In the genomic region with DNA sequence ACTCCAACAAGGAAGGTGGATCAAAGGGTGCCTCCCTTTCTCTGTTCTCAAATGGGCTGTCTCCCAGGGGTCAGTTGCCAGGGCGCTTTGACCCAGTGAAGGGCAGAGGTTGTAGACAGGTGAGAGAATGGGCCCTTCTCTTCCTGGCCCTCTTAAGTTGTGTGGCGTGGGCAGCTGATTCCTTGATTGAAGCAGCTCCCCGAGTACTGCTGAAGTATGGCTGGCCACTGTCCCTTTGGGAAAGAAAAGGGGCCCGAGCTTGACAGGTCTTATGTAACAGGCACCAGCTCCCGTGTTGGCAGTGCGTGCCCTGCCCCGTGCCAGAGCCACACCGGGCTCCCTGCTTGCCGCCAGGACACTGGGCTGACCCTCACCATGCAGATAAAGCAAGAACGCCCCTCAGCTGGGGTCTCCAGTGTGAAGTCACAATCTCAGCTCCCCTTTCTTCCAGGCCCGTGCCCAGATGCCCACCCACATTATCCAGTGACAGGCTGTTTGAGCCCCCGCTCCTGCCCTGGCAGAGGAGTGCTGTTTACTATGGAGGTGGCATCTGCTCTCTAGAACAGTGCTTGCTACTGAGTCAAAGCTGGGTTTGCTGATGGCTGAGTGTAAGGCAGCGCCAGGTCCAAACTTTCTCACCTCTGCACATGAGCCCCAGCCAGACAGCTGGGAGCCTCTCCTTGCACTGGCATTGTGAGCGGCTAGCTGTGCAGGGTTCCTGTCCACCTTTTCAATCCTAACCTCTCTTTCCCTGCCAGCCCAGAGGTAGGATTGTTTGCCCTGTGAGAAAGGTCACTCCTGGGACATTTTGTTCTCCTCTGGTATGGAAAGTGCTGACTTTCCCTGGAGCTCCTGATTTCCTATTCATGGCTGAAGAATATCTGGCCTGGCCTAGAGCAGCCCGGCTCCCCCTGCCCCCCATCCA, we compare ENCODE assay signal across 9 mouse cellular contexts. TPM values are rescaled to one million over a fixed set of nuclear protein-coding genes. Genes with fewer than 3 reads are reported as not detected.
A peak's percentile ranks its signal among the peaks of the same experiment; 100 is the strongest.
DNase-seq lines count a peak whose midpoint lies in the region; ATAC-seq and TF ChIP-seq lines count a peak whose summit lies in the region.
"Had no signal": no experiment of that assay in that cellular context is flagged by ENCODE, and none has a peak within 500 bp of the region (broad histone marks: within the 10 kb centered on the region; RNA-seq: fewer than 3 reads in every experiment).

No protein-coding gene starts in this region.

- no peak for ATAC-seq in neural tube, embryonic 12.5 days (ENCODE audit: low FRiP score, low read depth)
- no peak for ATAC-seq in forebrain, embryonic 14.5 days
- ATAC-seq in midbrain, embryonic 12.5 days (ENCODE audit: low FRiP score, low read depth): no peak

- no peaks in the 10 kb centered on the region for H3K9me3 ChIP-seq in neural tube, embryonic 12.5 days
- H3K9me3 ChIP-seq in forebrain, embryonic 14.5 days (replicated peaks; ENCODE audit: control insufficient read depth, low read length): no peaks in the 10 kb centered on the region
- no peaks in the 10 kb centered on the region for H3K9me3 ChIP-seq in midbrain, embryonic 12.5 days
- H3K9me3 ChIP-seq: G1E had no signal

- no peak for DNase-seq in neural tube, embryonic 10.5 days (ENCODE audit: extremely low spot score, low spot score)
- DNase-seq in forebrain, embryonic 14.5 days (ENCODE audit: low spot score): no peak
- peak; percentile 66 for DNase-seq in heart, postnatal 25 days (ENCODE audit: low spot score)
- peak; percentile 68 to 78 for DNase-seq in layer of hippocampus, adult 2 months (ENCODE audit: low spot score in 2 of 2)
- DNase-seq in thymus, adult 2 months: no peak
- DNase-seq in thymus, postnatal 0 days (ENCODE audit: low spot score): no peak

- H3K4me2 ChIP-seq in neural tube, embryonic 12.5 days (replicated peaks): peak overlapping the region; percentile 99
- peak overlapping the region; percentile 97; the same call in 1 of the 2 replicates for H3K4me2 ChIP-seq in forebrain, embryonic 14.5 days (ENCODE audit: low read length)
- H3K4me2 ChIP-seq in midbrain, embryonic 12.5 days (replicated peaks): peak overlapping the region; percentile 98

- no peak for TF ChIP-seq CTCF in layer of hippocampus, adult 2 months (conservative IDR thresholded peaks at IDR 0.05)
- no peak for TF ChIP-seq CTCF in thymus, adult 2 months (IDR thresholded peaks at IDR 0.05; ENCODE audit: borderline replicate concordance, control insufficient read depth, extremely low read depth, insufficient read depth, low read length, poor library complexity)

- TF ChIP-seq POLR2A in thymus, adult 2 months (IDR thresholded peaks at IDR 0.05; ENCODE audit: control insufficient read depth, extremely low read depth, insufficient read depth, low read length, poor library complexity): no peak

- no peak overlapping the region for H3K27ac ChIP-seq in neural tube, embryonic 12.5 days
- no peak overlapping the region for H3K27ac ChIP-seq in forebrain, embryonic 14.5 days (ENCODE audit: low read depth, low read length)
- peak overlapping the region; percentile 98 for H3K27ac ChIP-seq in layer of hippocampus, adult 2 months
- H3K27ac ChIP-seq in midbrain, embryonic 12.5 days (replicated peaks): no peak overlapping the region
- H3K27ac ChIP-seq in thymus, adult 2 months (ENCODE audit: control insufficient read depth, insufficient read depth, low read length): no peak overlapping the region

- H3K9ac ChIP-seq in neural tube, embryonic 12.5 days: 0 out of 2 replicates have a peak overlapping the region, but pooled peaks have one; percentile 67
- H3K9ac ChIP-seq in forebrain, embryonic 14.5 days (ENCODE audit: low read length): no peak overlapping the region
- no peak overlapping the region for H3K9ac ChIP-seq in midbrain, embryonic 12.5 days (replicated peaks)

- H3K4me3 ChIP-seq in neural tube, embryonic 12.5 days: no peak overlapping the region
- H3K4me3 ChIP-seq in forebrain, embryonic 14.5 days (ENCODE audit: low read depth, low read length): 0 out of 2 replicates have a peak overlapping the region, but pooled peaks have one; percentile 53
- H3K4me3 ChIP-seq in layer of hippocampus, adult 2 months: peak overlapping the region; percentile 92
- H3K4me3 ChIP-seq in midbrain, embryonic 12.5 days: peak overlapping the region; percentile 60; the same call in 1 of the 2 replicates
- no peak overlapping the region for H3K4me3 ChIP-seq in thymus, adult 2 months (ENCODE audit: control insufficient read depth, insufficient read depth, low read length)

- intact Hi-C loops in heart, postnatal 25 days (cut with DNase I): no loop called here

- H3K4me1 ChIP-seq in neural tube, embryonic 12.5 days: peaks cover 27% of the 10 kb centered on the region
- peaks cover 21% of the 10 kb centered on the region for H3K4me1 ChIP-seq in forebrain, embryonic 14.5 days (ENCODE audit: control insufficient read depth, insufficient read depth, low read length)
- H3K4me1 ChIP-seq in midbrain, embryonic 12.5 days: peaks cover 43% of the 10 kb centered on the region
- H3K4me1 ChIP-seq in thymus, adult 2 months (replicated peaks; ENCODE audit: control insufficient read depth, insufficient read depth, low read length): peaks cover 41% of the 10 kb centered on the region

- WGBS in neural tube, embryonic 12.5 days: 68% methylated on average over 15 of the region's 15 CpGs
- WGBS in forebrain, embryonic 14.5 days: 69% methylated on average over 15 of the region's 15 CpGs
- 71% methylated on average over 15 of the region's 15 CpGs for WGBS in midbrain, embryonic 12.5 days
- WGBS in thymus, adult 2 months: 96% methylated on average over 15 of the region's 15 CpGs

- H3K27me3 ChIP-seq in neural tube, embryonic 12.5 days (replicated peaks): peaks cover 49% of the 10 kb centered on the region
- peaks cover 11% of the 10 kb centered on the region; the same call in 1 of the 2 replicates for H3K27me3 ChIP-seq in forebrain, embryonic 14.5 days (replicated peaks; ENCODE audit: control insufficient read depth, insufficient read depth, low read length)
- peaks cover 73% of the 10 kb centered on the region for H3K27me3 ChIP-seq in midbrain, embryonic 12.5 days
- peaks cover 10% of the 10 kb centered on the region; the same call in 1 of the 2 replicates for H3K27me3 ChIP-seq in thymus, adult 2 months (ENCODE audit: control insufficient read depth, insufficient read depth, low read length)

- 0 out of 2 replicates have a peak, but pooled peaks cover under 1% of the 10 kb centered on the region for H3K36me3 ChIP-seq in neural tube, embryonic 12.5 days
- H3K36me3 ChIP-seq in forebrain, embryonic 14.5 days (ENCODE audit: control insufficient read depth, insufficient read depth, low read length): no peaks in the 10 kb centered on the region
- H3K36me3 ChIP-seq in midbrain, embryonic 12.5 days: no peaks in the 10 kb centered on the region
- H3K36me3 ChIP-seq in thymus, adult 2 months (ENCODE audit: control insufficient read depth, insufficient read depth, low read length): no peaks in the 10 kb centered on the region

RNA-seq across cellular contexts. Expression of a gene that starts 15.5 kb away (rescaled TPM):
- 0.18 TPM in 1 of 2 replicates, not detected in the other for polyA plus RNA-seq in neural tube, embryonic 12.5 days (2016; fragmentation: Nextera tagmentation; extraction: Ambion mirVana)
- 0.31 TPM in 1 of 2 replicates, not detected in the other for polyA plus RNA-seq in forebrain, embryonic 14.5 days (2014; fragmentation: Nextera tagmentation; extraction: Ambion mirVana)
- total RNA-seq in heart, postnatal 25 days (2021): not detected
- total RNA-seq in layer of hippocampus, adult 2 months (2021): 1 to 10 TPM in 1 of 2 experiments, not detected in 1; 1.3 TPM
- 0.10 TPM in 1 of 2 replicates, not detected in the other for polyA plus RNA-seq in midbrain, embryonic 12.5 days (2016; fragmentation: Nextera tagmentation; extraction: Ambion mirVana)
- polyA plus RNA-seq in thymus, adult 2 months (2012; rRNA removed): 0.09 TPM in 1 of 2 replicates, not detected in the other
- not detected in 2 replicates for polyA plus RNA-seq in thymus, postnatal 0 days (2015; fragmentation: Nextera tagmentation; extraction: Ambion mirVana)
- total RNA-seq: G1E had no signal
- polyA plus RNA-seq: G1E had no signal

RNA-seq across cellular contexts. Expression of a gene that starts 19.2 kb away (rescaled TPM):
- polyA plus RNA-seq in neural tube, embryonic 12.5 days (2016; fragmentation: Nextera tagmentation; extraction: Ambion mirVana): 9.1 and 9.3 TPM in 2 replicates
- polyA plus RNA-seq in forebrain, embryonic 14.5 days (2014; fragmentation: Nextera tagmentation; extraction: Ambion mirVana): 6.9 and 8.2 TPM in 2 replicates
- total RNA-seq in heart, postnatal 25 days (2021): 100 to 1,000 TPM in 1 of 2 experiments, 10 to 100 TPM in 1; 77.7 to 191 TPM
- 10 to 100 TPM; 79.2 to 82.4 TPM for total RNA-seq in layer of hippocampus, adult 2 months (2021)
- 6.4 and 12.5 TPM in 2 replicates for polyA plus RNA-seq in midbrain, embryonic 12.5 days (2016; fragmentation: Nextera tagmentation; extraction: Ambion mirVana)
- 4.5 and 6.8 TPM in 2 replicates for polyA plus RNA-seq in thymus, adult 2 months (2012; rRNA removed)
- 7.4 and 13.1 TPM in 2 replicates for polyA plus RNA-seq in thymus, postnatal 0 days (2015; fragmentation: Nextera tagmentation; extraction: Ambion mirVana)

RNA-seq across cellular contexts. Expression of a gene that starts 21.0 kb away (rescaled TPM):
- polyA plus RNA-seq in neural tube, embryonic 12.5 days (2016; fragmentation: Nextera tagmentation; extraction: Ambion mirVana): 0.43 and 0.74 TPM in 2 replicates
- polyA plus RNA-seq in forebrain, embryonic 14.5 days (2014; fragmentation: Nextera tagmentation; extraction: Ambion mirVana): 2.6 and 3.2 TPM in 2 replicates
- total RNA-seq in heart, postnatal 25 days (2021): 10 to 100 TPM in 1 of 2 experiments, 1 to 10 TPM in 1; 9.7 to 10.9 TPM
- 10 to 100 TPM; 12.3 to 14.4 TPM for total RNA-seq in layer of hippocampus, adult 2 months (2021)
- polyA plus RNA-seq in midbrain, embryonic 12.5 days (2016; fragmentation: Nextera tagmentation; extraction: Ambion mirVana): 1.3 TPM in 2 replicates
- 3.4 and 5.0 TPM in 2 replicates for polyA plus RNA-seq in thymus, adult 2 months (2012; rRNA removed)
- 1.2 and 2.0 TPM in 2 replicates for polyA plus RNA-seq in thymus, postnatal 0 days (2015; fragmentation: Nextera tagmentation; extraction: Ambion mirVana)
- total RNA-seq: G1E had no signal

RNA-seq across cellular contexts. Expression of a gene that starts 27.3 kb away (rescaled TPM):
- 0.18 and 0.51 TPM in 2 replicates for polyA plus RNA-seq in neural tube, embryonic 12.5 days (2016; fragmentation: Nextera tagmentation; extraction: Ambion mirVana)
- polyA plus RNA-seq in forebrain, embryonic 14.5 days (2014; fragmentation: Nextera tagmentation; extraction: Ambion mirVana): 0.11 and 0.16 TPM in 2 replicates
- under 1 TPM in 1 of 2 experiments, not detected in 1; 0.11 TPM for total RNA-seq in heart, postnatal 25 days (2021)
- total RNA-seq in layer of hippocampus, adult 2 months (2021): under 1 TPM; 0.27 to 0.38 TPM
- 0.24 and 0.43 TPM in 2 replicates for polyA plus RNA-seq in midbrain, embryonic 12.5 days (2016; fragmentation: Nextera tagmentation; extraction: Ambion mirVana)
- polyA plus RNA-seq in thymus, adult 2 months (2012; rRNA removed): not detected in 2 replicates
- 0.05 and 0.10 TPM in 2 replicates for polyA plus RNA-seq in thymus, postnatal 0 days (2015; fragmentation: Nextera tagmentation; extraction: Ambion mirVana)
- polyA plus RNA-seq: G1E had no signal

RNA-seq across cellular contexts. Expression of a gene that starts 27.3 kb away (rescaled TPM):
- 57.4 and 59.2 TPM in 2 replicates for polyA plus RNA-seq in neural tube, embryonic 12.5 days (2016; fragmentation: Nextera tagmentation; extraction: Ambion mirVana)
- 31.3 and 35.1 TPM in 2 replicates for polyA plus RNA-seq in forebrain, embryonic 14.5 days (2014; fragmentation: Nextera tagmentation; extraction: Ambion mirVana)
- 1 to 10 TPM; 7.7 to 8.1 TPM for total RNA-seq in heart, postnatal 25 days (2021)
- 10 to 100 TPM; 29.2 to 30.7 TPM for total RNA-seq in layer of hippocampus, adult 2 months (2021)
- 60.6 and 64.2 TPM in 2 replicates for polyA plus RNA-seq in midbrain, embryonic 12.5 days (2016; fragmentation: Nextera tagmentation; extraction: Ambion mirVana)
- polyA plus RNA-seq in thymus, adult 2 months (2012; rRNA removed): 72.3 and 119 TPM in 2 replicates
- 52.3 and 53.4 TPM in 2 replicates for polyA plus RNA-seq in thymus, postnatal 0 days (2015; fragmentation: Nextera tagmentation; extraction: Ambion mirVana)

Comparison
In these comparisons a context has a peak if more than half of its experiments do, and no peak if none do; other contexts are left out.
1. H3K4me3 ChIP-seq: peak in forebrain, embryonic 14.5 days (single experiment), layer of hippocampus, adult 2 months (single experiment) and midbrain, embryonic 12.5 days (single experiment); none in neural tube, embryonic 12.5 days (single experiment) and thymus, adult 2 months (single experiment).
2. DNase-seq: peak in heart, postnatal 25 days (single experiment) and layer of hippocampus, adult 2 months (2 of 2); none in neural tube, embryonic 10.5 days (single experiment), forebrain, embryonic 14.5 days (single experiment), thymus, adult 2 months (single experiment) and thymus, postnatal 0 days (single experiment).
3. Peak in every context shown above with its lines, with median percentiles within 50 percentile points of each other: H3K4me2 ChIP-seq.